Mouse (Mus musculus) adrenal gland, postnatal 4 days (tissue): ENCODE measurements around the gene Ring1. TPM values are rescaled to one million over a fixed set of nuclear protein-coding genes. Genes with fewer than 3 reads are reported as not detected.
"Not testable (repeated sequence)": the region's sequence is repeated elsewhere in the genome, so short reads cannot be mapped to it uniquely, and the experiment has no call there.

ENCODE experiments used
- DNase-seq, 2 experiments: peaks; one replicate each; pipeline ENCODE4 v3.0.0; 2021 to 2022; ENCODE audit warnings: low spot score in 2 of 2, mixed read lengths in 2 of 2
- microRNA-seq: library from miRNA; unstranded; fragments of <30 nt; microRNA quantifications from one replicate; pipeline ENCODE4 v1.2.0, GENCODE M21; 2021
- total RNA-seq, 2 experiments: library from RNA; stranded (reverse); gene quantifications; 2 replicates each; pipeline ENCODE4 v1.2.3; 2021

Ring1 gene
- total RNA-seq, 2 experiments from 2014 or later: 49.0 to 54.3 TPM

- not testable (repeated sequence) for DNase-seq
Observed at GRCm38 (mm10) chr17:33997025-33997424, 27.5 kb downstream of the Ring1 start.

GRCm38 (mm10) chr17:33995651-33996050 lies 28.8 kb downstream of the Ring1 start:
- DNase-seq: no peak

DNA sequence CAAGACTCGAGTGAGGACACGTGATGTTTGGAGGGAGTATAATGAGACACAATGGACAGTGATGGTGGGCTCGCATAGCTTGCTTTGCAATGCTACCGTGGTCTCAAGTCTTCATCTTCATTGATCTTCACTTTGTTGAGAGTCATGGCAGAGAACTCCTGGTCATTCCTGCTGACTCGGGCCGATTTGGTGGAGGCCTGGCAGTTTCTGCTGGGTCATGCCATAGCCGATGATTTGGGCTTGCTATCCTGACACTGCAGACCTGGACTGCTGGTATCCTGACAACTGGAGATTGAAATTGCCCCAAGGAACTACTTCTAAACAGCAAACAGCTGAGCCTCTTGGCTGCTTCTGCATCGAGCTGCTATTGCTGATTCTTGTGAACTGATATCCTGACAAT lies 29.5 kb downstream of the Ring1 start:
- no peak for DNase-seq

DNA sequence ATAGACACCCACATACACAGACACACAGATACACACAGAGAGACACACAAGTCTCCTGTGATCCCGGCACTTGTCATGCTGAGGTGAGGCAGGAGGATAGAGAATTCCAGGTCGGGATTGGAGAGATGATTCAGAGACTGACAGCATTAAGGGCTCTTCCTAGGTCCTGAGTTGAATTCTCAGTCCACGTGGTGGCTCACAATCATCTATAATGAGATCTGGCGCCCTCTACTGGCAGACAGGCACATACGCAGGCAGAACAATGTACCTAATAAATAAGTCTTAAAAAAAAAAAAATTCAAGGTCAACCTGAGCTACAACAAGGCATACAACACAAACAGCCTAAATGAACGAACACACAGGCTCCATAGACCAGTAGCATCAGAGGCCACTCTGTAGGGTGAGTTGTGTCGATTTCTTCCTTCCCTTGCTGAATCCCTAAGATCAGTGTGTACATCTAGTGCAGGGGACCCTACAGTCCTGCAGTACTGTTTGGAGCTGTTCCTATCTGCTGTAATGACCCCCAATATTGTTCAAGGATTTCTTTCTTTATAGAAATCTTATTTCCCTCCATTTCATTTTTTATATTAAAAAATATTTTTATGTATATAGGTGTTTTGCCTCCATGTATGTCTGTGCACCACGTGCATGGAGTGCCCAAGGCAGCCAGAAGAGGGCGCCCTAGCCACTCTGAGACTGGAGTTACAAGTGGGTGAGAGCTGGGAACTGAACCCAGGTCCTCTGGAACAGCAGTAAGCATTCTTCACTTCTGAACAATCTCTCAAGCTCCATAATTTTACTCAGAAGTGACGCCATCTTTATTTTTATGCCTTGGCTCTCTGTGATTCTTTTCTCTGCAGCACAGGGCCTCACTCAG lies 32.5 kb downstream of the Ring1 start:
- peak in 1 of 2 experiments; percentile 35 for DNase-seq

GRCm38 (mm10) chr17:33982136-33982535 lies 42.3 kb downstream of the Ring1 start:
- not testable (repeated sequence) for DNase-seq

- DNase-seq: peak; percentile 40 to 72
Observed at GRCm38 (mm10) chr17:33981192-33981909, 43.1 kb downstream of the Ring1 start.

DNA sequence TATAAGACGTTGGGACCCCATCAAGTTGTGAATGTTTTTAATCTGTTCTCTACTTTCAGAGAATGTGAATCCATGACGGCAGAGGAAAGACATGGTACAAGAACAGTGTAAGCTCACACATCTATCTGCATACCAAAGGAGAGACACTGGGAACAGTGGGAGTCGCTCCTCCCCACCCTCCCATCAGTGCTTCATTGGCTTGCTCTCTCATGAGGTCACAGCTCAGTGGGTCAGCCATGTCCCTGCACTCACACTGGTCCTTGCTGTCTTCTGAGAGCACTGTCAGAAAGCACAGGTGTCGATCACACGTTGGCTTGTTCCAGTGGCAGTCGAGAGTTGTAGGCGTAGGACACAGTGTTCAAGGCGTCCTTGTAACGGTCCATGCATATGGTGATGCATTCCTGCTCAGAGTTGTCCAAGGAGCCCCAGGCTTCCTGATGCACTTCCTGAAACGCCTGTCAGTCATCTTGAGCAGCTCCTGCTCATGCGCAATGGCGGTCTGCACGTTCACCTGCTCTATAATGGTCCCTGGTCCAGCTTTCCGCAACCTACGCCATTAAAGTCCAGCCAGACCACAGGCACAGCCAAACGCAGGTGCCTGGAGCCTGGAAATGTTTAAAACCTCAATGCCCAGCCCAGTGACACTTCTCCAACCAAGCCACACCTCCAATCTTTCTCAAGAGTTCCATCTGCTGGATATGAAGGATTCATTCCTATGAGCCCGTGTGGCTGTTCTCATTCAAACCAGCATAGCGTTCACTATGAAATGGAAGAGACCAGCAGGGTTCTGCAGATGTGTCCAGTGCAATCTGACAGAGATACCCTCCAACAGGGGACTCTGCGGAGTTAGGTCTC lies 44.1 kb downstream of the Ring1 start:
- no peak for DNase-seq

- no peak for DNase-seq
Observed at GRCm38 (mm10) chr17:33979512-33980050, 44.9 kb downstream of the Ring1 start.

DNA sequence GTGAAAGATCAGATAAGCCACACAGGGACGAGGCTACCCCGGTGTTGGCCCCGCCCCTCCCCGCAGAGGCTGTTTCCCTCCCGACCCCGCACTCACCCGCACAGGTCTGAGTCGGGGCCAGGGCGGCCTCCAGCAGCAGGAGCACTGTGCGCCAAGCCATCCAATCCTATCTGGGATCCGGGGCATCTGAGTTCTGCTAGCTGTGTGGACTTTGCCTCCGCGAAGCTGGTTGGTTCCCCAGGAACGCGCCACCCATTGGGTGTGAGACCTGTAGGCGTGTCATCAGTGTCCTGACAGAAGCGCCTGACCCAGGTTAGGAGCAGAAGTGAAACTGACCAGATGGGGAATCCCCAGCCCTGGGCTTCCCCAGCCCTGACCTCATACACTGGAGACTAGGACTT lies 45.8 kb downstream of the Ring1 start:
- DNase-seq: peak in 1 of 2 experiments; percentile 51

GRCm38 (mm10) chr17:33977861-33978557 lies 46.5 kb downstream of the Ring1 start:
- no peak for DNase-seq

GRCm38 (mm10) chr17:33973572-33973971 lies 50.9 kb downstream of the Ring1 start:
- DNase-seq: no peak

- no peak for DNase-seq
Observed at GRCm38 (mm10) chr17:33972691-33973090, 51.8 kb downstream of the Ring1 start.

Small RNA genes lying within 50 kb of the gene (microRNA-seq; reads per million reads assigned to microRNA genes)
- 0.79 reads per million for gene Mir219a-1
- not detected for gene Mir219c

Other genes starting within 250 kb of the Ring1 start
- 10 to 100 TPM; 43.9 to 68.2 TPM for gene Angptl4, start 242.8 kb downstream of the Ring1 start, total RNA-seq
- gene Kank3, start 214.2 kb downstream of the Ring1 start, total RNA-seq: 100 to 1,000 TPM; 117 to 136 TPM
- gene Rps28, start 200.1 kb downstream of the Ring1 start, total RNA-seq: 1,000 to 10,000 TPM; 1,918 to 2,060 TPM
- 100 to 1,000 TPM; 354 to 402 TPM for gene Ndufa7, start 200.1 kb downstream of the Ring1 start, total RNA-seq
- gene Cd320, start 181.6 kb downstream of the Ring1 start, total RNA-seq: 10 to 100 TPM; 34.3 to 36.0 TPM
- not detected for gene Gm7029, start 150.8 kb downstream of the Ring1 start, total RNA-seq
- 10 to 100 TPM; 30.5 to 31.0 TPM for gene Kifc1, start 134.0 kb downstream of the Ring1 start, total RNA-seq
- not detected for gene Platr17, start 119.5 kb downstream of the Ring1 start, total RNA-seq
- gene Daxx, start 115.3 kb downstream of the Ring1 start, total RNA-seq: 10 to 100 TPM; 34.7 to 37.8 TPM
- 100 to 1,000 TPM; 122 to 131 TPM for gene Tapbp, start 108.8 kb downstream of the Ring1 start, total RNA-seq
- 10 to 100 TPM; 43.0 to 47.1 TPM for gene Zbtb22, start 108.8 kb downstream of the Ring1 start, total RNA-seq
- gene Rgl2, start 95.1 kb downstream of the Ring1 start, total RNA-seq: 10 to 100 TPM; 87.9 to 94.5 TPM
- gene Pfdn6, start 84.3 kb downstream of the Ring1 start, total RNA-seq: 10 to 100 TPM; 96.5 to 98.1 TPM
- 10 to 100 TPM; 35.1 to 35.2 TPM for gene Wdr46, start 84.0 kb downstream of the Ring1 start, total RNA-seq
- 1 to 10 TPM; 7.1 to 7.2 TPM for gene B3galt4, start 73.2 kb downstream of the Ring1 start, total RNA-seq
- gene Vps52, start 68.9 kb downstream of the Ring1 start, total RNA-seq: 10 to 100 TPM; 62.8 to 72.5 TPM
- 1,000 to 10,000 TPM; 1,180 to 1,281 TPM for gene Rps18, start 68.7 kb downstream of the Ring1 start, total RNA-seq
- gene H2-K1, start 24.3 kb downstream of the Ring1 start, total RNA-seq: 100 to 1,000 TPM; 173 to 174 TPM
- gene H2-Ke6, start 3.4 kb upstream of the Ring1 start, total RNA-seq: 100 to 1,000 TPM; 135 to 144 TPM
- gene Slc39a7, start 7.0 kb upstream of the Ring1 start, total RNA-seq: 100 to 1,000 TPM; 145 to 156 TPM
- 10 to 100 TPM; 74.5 to 78.0 TPM for gene Rxrb, start 7.1 kb upstream of the Ring1 start, total RNA-seq
- 1 to 10 TPM; 3.1 to 6.4 TPM for gene Col11a2, start 14.8 kb upstream of the Ring1 start, total RNA-seq
- gene H2-Oa, start 67.7 kb upstream of the Ring1 start, total RNA-seq: under 1 TPM in 1 of 2 experiments, not detected in 1; 0.31 TPM
- gene H2-DMa, start 94.9 kb upstream of the Ring1 start, total RNA-seq: 10 to 100 TPM; 11.2 to 11.7 TPM
- 100 to 1,000 TPM; 225 to 226 TPM for gene Brd2, start 98.0 kb upstream of the Ring1 start, total RNA-seq
- gene H2-DMb2, start 118.6 kb upstream of the Ring1 start, total RNA-seq: 1 to 10 TPM; 1.2 to 3.0 TPM
- 1 to 10 TPM; 1.9 to 3.8 TPM for gene H2-DMb1, start 128.4 kb upstream of the Ring1 start, total RNA-seq
- gene Tap1, start 162.9 kb upstream of the Ring1 start, total RNA-seq: 10 to 100 TPM; 20.8 to 22.1 TPM
- gene Psmb9, start 163.1 kb upstream of the Ring1 start, total RNA-seq: 10 to 100 TPM; 12.6 to 15.0 TPM
- gene Psmb8, start 173.0 kb upstream of the Ring1 start, total RNA-seq: 10 to 100 TPM; 25.0 to 27.4 TPM
- 10 to 100 TPM; 32.9 to 33.2 TPM for gene Tap2, start 178.8 kb upstream of the Ring1 start, total RNA-seq
- gene H2-Ob, start 214.2 kb upstream of the Ring1 start, total RNA-seq: under 1 TPM; 0.28 to 0.65 TPM
- 10 to 100 TPM; 11.1 to 12.8 TPM for gene H2-Ab1, start 233.0 kb upstream of the Ring1 start, total RNA-seq